Mouse (Mus musculus) liver, adult 2 months (tissue): ENCODE measurements around the gene Mlxip.

Source experiments
- CTCF ChIP-seq: fragments of 200-500 bp; IDR thresholded peaks from 2 replicates; pipeline ENCODE4 v1.5.1; 2011; ENCODE audit warnings: low read depth, low read length, control low read depth
- POLR2A ChIP-seq: fragments of 200-500 bp; IDR thresholded peaks from 2 replicates; pipeline ENCODE4 v1.6.1; 2011; ENCODE audit warnings: low read length, control low read depth; ENCODE audit not compliant: insufficient read depth; ENCODE audit errors: extremely low read depth

DNA sequence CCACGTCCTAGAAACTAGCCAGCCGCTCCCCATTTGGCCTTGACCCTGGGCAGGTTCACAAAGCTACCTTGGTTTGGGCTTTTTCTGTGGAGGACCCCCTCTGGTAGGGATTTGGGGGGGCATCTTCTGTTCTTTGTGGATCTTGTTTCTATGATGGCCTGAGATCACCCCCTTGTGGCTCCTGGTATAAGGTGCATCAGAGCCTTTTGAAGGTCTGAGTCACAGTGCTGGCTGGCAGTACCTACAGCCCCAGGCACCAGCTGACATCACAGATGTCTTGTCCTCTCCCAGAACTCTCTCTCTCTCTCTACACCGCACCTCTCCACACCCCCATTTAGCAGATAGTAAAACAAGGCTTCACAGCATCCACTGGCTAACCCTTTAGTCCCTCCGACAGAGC, 105.1 kb downstream of the Mlxip start:
- TF ChIP-seq CTCF: 0 out of 2 replicates have a peak, but pooled peaks have one; percentile 3
- TF ChIP-seq POLR2A: no peak
